Mouse (Mus musculus) large intestine, adult 2 months (tissue): ENCODE results near the gene Cd2bp2. TPM values are rescaled to one million over a fixed set of nuclear protein-coding genes. Genes with fewer than 3 reads are reported as not detected.
"Not testable (repeated sequence)": the region's sequence is repeated elsewhere in the genome, so short reads cannot be mapped to it uniquely, and the experiment has no call there.

Experiments
- DNase-seq: peaks from one replicate; pipeline ENCODE4 v3.0.0-alpha.2; 2012; ENCODE audit warnings: low read depth, low spot score
- WGBS: fragments of 180-500 bp; shearing (Covaris S2); methylation state at CpG from one replicate; pipeline ENCODE4 v1.1.7; 2018; 5-methylcytosine and 5-hydroxymethylcytosine counted together
- polyA plus RNA-seq: library from polyadenylated mRNA; depleted of rRNA; stranded (reverse); fragments of >200 nt; gene quantifications from 2 replicates; pipeline ENCODE4 v1.2.3, GENCODE M21; 2012

Cd2bp2 gene
- polyA plus RNA-seq, 1 experiment, result 25.1 TPM

DNA sequence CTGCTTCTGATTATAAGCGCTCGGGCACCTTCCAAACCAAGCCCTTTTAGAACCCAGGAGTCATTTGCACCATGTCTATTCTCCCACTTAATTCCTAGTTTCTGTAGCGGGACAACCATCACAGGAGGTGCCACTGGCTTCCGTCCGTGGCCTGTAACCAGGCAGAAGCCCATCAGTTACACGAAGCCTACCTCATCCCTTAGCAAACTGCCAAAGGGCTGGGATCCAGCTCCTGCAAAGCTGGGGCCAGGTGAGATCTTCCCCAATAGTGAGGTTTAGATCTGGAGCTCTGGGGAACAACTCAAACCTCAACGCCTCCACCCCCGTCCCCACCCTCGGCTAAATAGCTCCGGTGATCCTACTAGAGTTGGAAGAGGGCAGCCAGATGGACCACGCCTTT is 634 bp upstream of the Cd2bp2 start:
- DNase-seq, result no peak
- WGBS, result 25% methylated on average over 11 of the region's 11 CpGs

DNA sequence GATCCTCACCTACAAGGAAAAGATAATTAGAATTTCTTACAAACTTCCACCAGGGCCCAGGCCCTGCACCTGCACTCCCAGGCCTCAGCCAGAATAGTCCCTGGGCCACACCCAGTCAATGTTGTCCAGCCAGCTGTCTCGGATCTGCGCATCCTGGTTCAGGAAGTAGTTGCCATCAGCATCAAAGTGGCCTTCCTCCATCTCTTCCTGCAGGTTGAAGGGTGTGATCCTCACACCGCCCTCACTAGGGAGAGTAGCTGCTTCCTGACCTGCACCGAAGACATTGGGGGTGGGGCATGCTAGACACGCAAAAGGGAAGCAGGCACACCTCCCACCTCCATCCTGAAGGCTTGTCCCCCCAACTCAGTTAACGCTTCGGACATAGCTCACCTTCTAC is 1.2 kb downstream of the Cd2bp2 start:
- WGBS, result 50% methylated on average over 7 of the region's 7 CpGs
- no peak for DNase-seq

DNA sequence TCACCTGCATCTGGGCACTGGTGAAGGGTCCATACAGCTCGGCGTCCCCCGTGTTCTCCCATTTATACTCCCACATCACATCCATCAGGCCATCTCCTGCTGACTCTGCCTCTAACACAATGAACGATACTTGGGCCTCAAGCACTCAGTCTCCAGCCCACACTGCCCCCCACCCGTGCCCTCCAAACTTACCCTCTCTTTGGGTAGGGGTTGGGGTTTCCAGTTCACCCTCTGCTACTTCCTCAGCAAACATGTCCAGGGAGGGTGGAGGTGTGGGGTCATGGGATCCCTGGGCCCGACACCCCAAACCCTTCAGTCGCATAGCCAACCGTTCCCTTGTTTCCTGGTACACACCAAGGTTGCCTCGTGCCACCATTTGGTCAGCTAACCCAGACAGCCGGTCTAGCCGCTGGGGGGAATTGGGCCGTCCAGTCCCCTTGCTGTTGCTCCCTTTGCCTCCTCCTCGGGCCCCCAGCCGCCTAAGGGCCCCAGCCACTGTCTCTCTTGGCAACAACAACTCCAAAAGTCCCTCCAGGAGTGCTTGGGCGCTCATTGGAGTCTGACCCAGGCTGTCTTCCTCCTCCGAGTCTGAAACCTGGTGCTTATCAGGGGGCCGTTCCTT is 1.7 kb downstream of the Cd2bp2 start:
- WGBS, result 90% methylated on average over 17 of the region's 17 CpGs

DNA sequence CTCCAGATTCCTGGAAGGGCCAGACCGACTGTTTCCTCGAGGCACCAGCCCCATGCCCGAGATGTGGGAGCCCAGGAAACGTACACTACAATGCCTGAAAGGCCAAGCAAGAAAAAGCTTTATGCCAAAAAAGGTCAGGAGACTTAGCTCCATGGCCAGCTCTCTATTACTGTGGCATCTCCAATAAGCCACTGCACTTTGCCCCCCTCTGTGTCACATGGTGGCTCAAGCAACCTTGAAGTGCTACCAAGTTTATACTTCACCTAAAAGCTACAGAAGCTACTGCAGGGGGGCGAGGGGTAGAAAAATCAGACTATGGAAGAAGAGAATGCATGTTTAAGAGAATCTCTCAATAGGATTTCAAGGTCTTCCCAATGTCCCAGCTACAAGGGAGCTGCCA is 2.9 kb downstream of the Cd2bp2 start:
- 91% methylated on average over 5 of the region's 5 CpGs for WGBS
- DNase-seq, result no peak

More for the DNA sequence above, 1.7 kb downstream of the Cd2bp2 start:
- DNase-seq, result no peak

- 76% methylated on average over 6 of the region's 6 CpGs for WGBS
- no peak for DNase-seq
Observed at GRCm38 (mm10) chr7:127190672-127191071, 5.2 kb downstream of the Cd2bp2 start.

DNA sequence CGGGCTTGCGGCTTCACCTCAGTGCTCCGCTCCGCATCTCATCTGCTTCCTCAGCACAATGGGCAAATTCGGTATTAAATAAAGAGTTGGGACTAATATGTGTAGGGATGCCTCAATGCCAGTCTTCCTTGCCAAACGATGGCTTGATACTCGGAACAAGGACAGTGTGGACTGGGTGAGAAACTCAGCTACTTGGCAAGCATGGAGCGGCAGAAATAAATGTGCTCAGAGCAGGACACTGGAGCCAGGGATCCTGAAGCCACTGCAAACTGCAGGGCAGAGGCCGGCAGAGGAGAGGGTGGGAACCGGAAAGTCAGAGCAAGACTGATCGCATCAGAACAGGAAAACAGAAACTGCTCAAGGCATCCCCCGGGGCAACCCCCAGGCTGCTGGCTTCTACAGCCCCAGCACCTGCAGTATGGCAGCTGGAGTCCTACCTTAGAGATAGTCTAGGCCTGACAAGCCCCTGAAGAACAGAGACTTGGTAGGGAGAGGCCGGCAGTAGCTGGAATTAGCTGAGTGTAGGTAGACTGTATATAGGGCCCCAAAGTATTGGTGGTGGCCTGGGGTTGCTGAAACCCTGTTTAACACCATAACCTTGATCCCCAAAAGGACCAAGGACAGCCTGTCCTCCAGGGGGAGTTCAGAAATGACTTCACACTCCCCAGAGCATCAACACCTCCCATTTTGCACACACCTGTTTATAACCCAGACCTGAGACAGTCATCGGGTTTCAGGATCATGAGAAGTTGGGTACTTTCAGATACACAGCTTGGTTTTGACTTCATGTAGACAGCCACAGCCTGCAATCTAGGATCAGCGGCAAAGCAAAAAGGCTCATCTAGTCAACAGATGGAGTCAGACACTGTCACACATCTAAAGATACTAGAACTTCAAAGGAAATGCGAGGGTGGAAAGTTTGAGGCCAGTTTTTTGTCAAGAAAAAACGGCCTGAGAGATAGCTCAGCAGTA is 7.3 kb downstream of the Cd2bp2 start:
- no peak for DNase-seq
- WGBS, result 77% methylated on average over 17 of the region's 17 CpGs

DNA sequence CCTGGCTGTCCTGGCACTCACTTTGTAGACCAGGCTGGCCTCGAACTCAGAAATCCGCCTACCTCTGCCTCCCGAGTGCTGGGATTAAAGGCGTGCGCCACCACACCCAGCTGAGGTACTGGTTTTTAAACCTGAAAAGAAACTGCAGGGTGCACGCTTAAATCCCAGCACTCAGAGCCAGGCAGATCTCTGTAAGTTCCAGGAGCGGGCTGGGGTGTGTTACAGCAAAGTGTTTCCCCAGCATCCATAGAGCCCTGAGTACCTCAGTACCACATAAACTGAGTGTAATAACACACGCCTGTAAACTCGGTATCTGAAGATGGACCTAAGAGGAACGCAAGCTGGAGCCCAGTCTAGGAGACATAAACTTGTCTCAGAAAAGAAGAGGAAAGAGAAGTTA is 8.5 kb downstream of the Cd2bp2 start:
- DNase-seq, result no peak
- WGBS, result 73% methylated on average over 10 of the region's 10 CpGs

GRCm38 (mm10) chr7:127185601-127186000 is 10.2 kb downstream of the Cd2bp2 start:
- DNase-seq, result no peak
- 67% methylated on average over 3 of the region's 3 CpGs for WGBS

DNA sequence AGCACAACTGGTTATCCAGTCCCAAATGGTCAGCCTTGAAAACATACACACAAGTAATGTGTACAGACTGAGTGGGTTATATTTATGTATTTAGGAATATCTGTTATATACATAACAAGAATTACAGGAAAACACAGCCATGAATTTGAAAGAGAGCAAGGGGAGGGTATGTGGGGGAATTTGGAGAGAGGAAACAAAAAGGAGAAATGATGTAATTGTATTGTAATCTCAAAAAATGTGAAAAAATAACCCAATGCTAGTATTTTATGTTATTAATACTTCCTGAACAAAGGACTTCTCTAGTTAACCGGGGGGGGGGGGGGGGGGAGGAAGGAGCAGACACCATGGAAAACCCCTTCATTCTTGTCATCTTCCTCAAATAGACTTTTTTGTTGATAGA is 11.1 kb downstream of the Cd2bp2 start:
- no peak for DNase-seq
- WGBS, result 40% methylated on average over 1 of the region's 1 CpGs

- 47% methylated on average over 6 of the region's 6 CpGs for WGBS
- DNase-seq, result no peak
Observed at GRCm38 (mm10) chr7:127183828-127184227, 12.0 kb downstream of the Cd2bp2 start.

- 56% methylated on average over 8 of the region's 8 CpGs for WGBS
- DNase-seq, result no peak
Observed at GRCm38 (mm10) chr7:127183345-127183744, 12.5 kb downstream of the Cd2bp2 start.

- not testable (repeated sequence) for DNase-seq
- WGBS, result 41% methylated on average over 3 of the region's 3 CpGs
Observed at GRCm38 (mm10) chr7:127181724-127182123, 14.1 kb downstream of the Cd2bp2 start.

- WGBS, result 38% methylated on average over 2 of the region's 2 CpGs
- no peak for DNase-seq
Observed at GRCm38 (mm10) chr7:127180783-127181182, 15.1 kb downstream of the Cd2bp2 start.

- DNase-seq, result no peak
- WGBS, result 67% methylated on average over 4 of the region's 4 CpGs
Observed at GRCm38 (mm10) chr7:127176937-127177336, 18.9 kb downstream of the Cd2bp2 start.

DNA sequence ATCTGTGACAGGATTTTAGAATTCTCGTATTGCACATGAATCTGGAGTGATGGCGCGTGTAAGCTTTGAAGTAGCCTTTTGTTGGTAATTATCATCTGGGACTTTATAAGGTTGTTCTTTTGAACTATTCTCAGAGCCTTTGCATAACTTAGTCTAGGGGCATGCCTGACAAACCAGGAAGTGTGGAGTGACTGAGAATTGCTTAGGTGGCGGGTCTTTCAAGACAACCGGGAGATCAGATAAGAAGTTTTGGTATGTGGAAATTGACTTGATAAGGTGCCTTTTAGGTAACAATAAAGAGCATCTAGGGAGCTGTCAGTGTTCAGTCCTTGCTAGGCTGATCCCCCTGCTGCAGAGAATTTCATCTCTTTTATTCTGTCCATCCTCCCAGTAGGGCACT is 29.3 kb downstream of the Cd2bp2 start:
- no peak for DNase-seq
- WGBS, result 70% methylated on average over 5 of the region's 5 CpGs

DNA sequence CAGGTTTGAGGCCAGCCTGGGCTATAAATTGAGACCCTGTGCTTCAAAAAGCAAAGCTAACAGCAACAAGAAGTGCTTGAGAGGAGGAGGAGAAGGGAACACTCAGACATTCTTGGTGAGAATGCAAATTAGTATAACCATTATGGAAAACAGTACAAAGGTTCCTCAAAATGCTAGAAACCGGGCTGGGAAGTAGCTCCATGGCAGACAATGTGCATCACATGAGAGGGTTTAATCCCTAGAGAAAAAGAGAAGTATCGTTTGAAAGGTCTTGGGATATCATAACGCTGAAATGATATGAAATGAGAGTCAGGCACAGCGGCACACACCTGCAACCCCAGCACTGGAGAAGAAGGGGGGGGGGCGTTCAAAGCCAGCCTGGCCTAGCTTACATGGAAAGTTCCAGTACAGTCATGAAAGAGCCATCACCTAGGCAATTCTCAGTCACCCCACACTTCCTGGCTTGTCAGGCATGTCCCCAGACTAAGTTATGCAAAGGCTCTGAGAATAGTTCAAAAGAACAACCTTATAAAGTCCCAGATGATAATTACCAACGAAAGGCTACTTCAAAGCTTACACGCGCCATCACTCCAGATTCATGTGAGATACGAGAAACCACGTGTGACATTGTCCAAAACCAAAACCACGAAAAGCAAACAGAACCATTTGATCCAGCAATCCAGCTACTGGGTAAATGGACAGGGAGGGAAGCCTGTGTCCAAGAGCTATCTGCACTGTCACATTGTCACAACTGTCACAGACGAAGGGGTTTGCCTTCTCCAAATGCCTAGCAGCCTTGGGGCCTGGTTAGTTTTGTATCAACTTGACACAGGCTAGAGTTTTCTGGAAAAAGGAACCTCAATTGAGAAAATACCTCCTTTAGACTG is 30.0 kb downstream of the Cd2bp2 start:
- no peak for DNase-seq
- WGBS, result 78% methylated on average over 12 of the region's 12 CpGs

- WGBS, result 85% methylated on average over 4 of the region's 4 CpGs
- no peak for DNase-seq
Observed at GRCm38 (mm10) chr7:127164002-127164401, 31.8 kb downstream of the Cd2bp2 start.

DNA sequence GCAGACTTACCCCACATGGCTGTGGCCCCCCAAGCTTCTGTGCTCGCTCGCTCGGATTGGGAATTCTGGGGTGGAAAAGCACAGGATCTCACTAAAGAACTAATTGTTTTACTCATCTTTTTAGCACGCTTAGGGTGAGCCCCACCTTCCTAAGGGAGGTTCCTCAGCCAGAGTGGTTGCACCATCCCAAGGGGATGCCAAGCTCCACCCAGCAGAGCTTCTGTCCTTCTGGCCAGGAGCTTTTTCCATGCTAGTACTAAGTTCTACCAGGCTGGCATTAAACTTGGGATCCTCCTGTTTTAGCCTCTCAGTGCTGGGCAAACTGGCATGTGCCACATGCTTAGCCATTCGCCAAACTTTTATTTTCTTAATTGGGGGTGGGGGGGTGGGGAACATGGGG is 33.3 kb downstream of the Cd2bp2 start:
- no peak for DNase-seq
- WGBS, result 84% methylated on average over 5 of the region's 5 CpGs

DNA sequence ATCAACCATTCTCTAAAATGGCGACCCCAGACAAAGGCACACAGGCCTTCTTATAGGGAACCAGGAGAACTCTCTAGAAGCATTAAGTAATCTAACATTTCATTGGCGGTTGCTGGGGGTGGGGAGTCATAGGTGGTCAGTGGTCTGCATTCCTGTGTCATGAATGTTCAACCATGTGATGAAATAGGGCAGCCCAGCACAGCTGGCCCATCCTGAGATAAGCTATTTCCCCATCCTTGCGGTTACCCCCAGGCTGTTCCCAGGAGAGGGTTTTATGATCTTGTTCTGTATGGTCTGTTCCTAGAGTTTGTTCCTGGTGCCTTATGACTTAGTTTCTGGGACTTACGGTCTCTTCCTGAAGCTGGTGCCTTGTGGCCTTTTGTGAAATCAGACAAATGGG is 38.3 kb downstream of the Cd2bp2 start:
- WGBS, result 69% methylated on average over 4 of the region's 4 CpGs
- no peak for DNase-seq

DNA sequence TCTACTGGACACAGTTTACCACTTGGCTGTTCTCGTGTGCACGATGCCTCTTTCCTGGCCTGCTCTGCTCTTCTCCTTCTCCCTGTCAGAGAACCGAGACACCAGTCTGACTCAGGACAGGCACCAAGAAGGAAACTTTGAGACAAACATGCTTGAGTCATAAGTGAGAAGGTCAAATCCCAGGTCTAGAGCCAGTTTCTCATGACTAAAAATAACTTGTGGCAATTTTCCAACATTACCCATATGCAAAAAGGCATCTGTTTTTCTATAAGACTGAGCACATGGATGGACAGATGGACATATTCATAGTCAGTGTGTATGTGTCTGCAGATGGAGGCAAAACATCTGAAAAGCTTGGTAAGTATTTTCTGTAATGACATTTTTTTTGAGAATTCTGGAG is 42.4 kb downstream of the Cd2bp2 start:
- WGBS, result 66% methylated on average over 3 of the region's 3 CpGs
- no peak for DNase-seq
